Mouse (Mus musculus): ENCODE measurements around the gene Pgc. TPM values are rescaled to one million over a fixed set of nuclear protein-coding genes. Genes with fewer than 3 reads are reported as not detected.

The Pgc gene
- polyA plus RNA-seq, 1 experiment from 2014 or later = not detected

DNA sequence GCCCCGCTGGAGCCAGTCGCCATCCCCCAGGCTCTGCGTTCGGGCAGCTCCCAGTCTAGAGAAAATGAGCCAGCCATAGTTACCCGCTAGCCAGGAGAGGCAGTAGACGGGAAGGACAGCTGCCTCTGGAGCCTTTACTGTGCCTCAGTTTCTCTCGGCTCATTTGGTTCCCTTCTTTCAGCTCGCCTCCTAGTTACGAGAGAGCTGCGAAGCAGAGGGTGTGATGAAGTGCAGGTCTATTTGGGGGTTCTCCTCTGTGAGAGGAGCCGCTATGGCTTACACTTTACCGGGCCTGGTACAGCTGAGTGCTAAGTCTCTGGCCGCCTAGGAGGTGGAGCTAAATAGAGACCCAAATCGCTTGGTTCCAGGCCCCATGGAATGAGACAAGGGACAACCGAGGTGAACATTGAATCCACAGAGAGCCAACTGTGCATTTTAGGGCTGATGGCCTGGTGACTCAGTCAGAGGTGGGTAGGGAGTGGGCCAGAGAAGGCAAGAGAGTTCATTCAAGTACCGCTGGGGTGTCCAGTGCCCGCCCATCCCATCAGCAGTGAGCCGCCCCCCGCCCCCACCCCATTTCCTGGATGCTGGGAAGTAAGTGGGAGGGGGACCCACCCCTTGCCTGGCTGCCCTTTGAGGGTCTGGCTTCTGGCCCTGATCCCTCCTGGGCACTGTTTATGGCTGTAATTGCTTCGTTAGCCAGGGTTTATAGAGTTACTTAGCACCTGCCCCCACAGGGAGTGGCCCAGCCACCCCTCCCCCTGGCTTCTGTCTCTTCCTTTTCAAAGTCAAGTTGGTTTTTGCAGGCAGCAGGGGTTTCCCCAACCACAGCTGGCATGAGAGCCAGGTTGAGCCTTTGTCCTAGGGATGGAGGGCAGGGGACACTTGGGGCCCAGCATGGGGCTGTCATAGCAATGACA is 12.5 kb downstream of the Pgc start:
- Histone ChIP-seq H3K4me2 (ENCODE audit: low read depth, low read length) (peak overlapping the region; percentile 89), H3K4me3 (ENCODE audit: low read depth, low read length) (peak overlapping the region; percentile 44), H3K27me3 (ENCODE audit: control insufficient read depth, insufficient read depth, low read length) (peaks cover 15% of the 10 kb centered on the region; the same call in 1 of the 2 replicates), H3K9me3 (ENCODE audit: control insufficient read depth, low read length) (no peaks in the 10 kb centered on the region), H3K4me1 (ENCODE audit: control insufficient read depth, insufficient read depth, low read length) (peaks cover 14% of the 10 kb centered on the region; the same call in 1 of the 2 replicates), H3K9ac (replicated peaks; ENCODE audit: low read depth, low read length) (no peak overlapping the region), H3K36me3 (ENCODE audit: control insufficient read depth, insufficient read depth, low read length) (no peaks in the 10 kb centered on the region), H3K27ac (ENCODE audit: low read depth, low read length) (no peak overlapping the region)
- WGBS = 3% methylated on average over 20 of the region's 20 CpGs
- no peak for ATAC-seq (ENCODE audit: low read depth)

DNA sequence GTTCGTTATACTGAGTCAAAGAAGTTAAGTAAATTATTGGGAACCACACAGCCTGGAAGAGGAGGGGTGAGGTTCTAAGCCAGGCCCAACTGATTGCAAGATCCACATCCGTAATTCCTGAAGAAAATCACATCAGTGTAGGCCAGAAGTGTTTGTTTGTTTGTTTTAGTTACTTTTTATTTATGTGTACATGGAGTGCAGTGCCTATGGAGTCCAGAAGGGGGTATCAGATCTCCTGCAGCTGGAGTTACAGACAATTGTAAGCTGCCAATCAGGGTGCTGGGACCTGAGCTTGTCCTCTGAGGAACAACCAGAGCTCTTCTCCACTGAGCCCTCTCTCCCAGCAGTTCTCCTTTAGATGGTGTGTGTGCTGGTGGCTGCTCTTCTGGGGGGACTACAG is 13.5 kb downstream of the Pgc start:
- 51% methylated on average over 2 of the region's 2 CpGs for WGBS

DNA sequence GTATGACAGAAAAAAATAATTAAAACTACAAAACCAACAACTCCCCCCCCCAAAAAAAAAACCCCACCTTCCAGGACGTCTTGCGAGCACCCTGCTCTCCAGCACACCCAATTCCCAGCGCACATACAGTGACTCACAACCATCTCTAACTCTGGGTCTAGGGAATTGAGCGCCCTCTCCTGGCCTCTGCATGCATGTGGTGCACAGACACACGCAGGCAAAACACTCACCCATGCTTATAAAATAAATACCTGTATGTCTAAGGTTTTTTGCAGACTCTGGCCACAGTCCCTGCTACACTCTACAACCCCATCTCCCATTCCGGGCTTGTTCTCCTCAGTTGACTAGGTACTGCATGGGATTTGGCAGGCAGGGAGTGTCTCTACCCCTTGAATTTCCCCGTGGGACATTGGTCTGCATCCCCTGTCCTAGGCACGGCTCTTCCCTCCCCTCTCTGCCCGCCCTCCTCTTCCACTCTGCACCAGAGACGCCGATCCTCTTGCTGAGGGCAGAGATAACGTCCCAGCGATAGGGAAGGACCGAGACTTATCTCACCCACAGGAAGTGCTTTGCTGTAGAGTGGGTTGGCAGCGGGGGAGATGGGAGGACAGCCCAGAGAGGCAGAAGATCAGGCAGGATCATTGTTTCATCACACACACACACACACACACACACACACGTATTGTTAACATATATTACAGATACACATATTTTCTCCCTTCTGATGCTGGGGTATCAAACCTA is 16.5 kb downstream of the Pgc start:
- H3K4me3 ChIP-seq (ENCODE audit: low read depth, low read length) = no peak overlapping the region
- no peak for ATAC-seq (ENCODE audit: low read depth)
- no peak overlapping the region for H3K9ac ChIP-seq (replicated peaks; ENCODE audit: low read depth, low read length)
- H3K36me3 ChIP-seq (ENCODE audit: control insufficient read depth, insufficient read depth, low read length) = no peaks in the 10 kb centered on the region
- H3K4me1 ChIP-seq (ENCODE audit: control insufficient read depth, insufficient read depth, low read length) = peaks cover 6% of the 10 kb centered on the region; the same call in 1 of the 2 replicates
- H3K4me2 ChIP-seq (ENCODE audit: low read depth, low read length) = no peak overlapping the region
- 47% methylated on average over 16 of the region's 16 CpGs for WGBS
- no peak overlapping the region for H3K27ac ChIP-seq (ENCODE audit: low read depth, low read length)
- H3K27me3 ChIP-seq (ENCODE audit: control insufficient read depth, insufficient read depth, low read length) = peaks cover 6% of the 10 kb centered on the region; the same call in 1 of the 2 replicates
- no peaks in the 10 kb centered on the region; the same call in 1 of the 2 replicates for H3K9me3 ChIP-seq (ENCODE audit: control insufficient read depth, low read length)

More for the DNA sequence above, 13.5 kb downstream of the Pgc start:
- peaks cover 14% of the 10 kb centered on the region; the same call in 1 of the 2 replicates for H3K4me1 ChIP-seq (ENCODE audit: control insufficient read depth, insufficient read depth, low read length)
- no peaks in the 10 kb centered on the region for H3K36me3 ChIP-seq (ENCODE audit: control insufficient read depth, insufficient read depth, low read length)
- H3K27me3 ChIP-seq (ENCODE audit: control insufficient read depth, insufficient read depth, low read length) = peaks cover 15% of the 10 kb centered on the region; the same call in 1 of the 2 replicates
- no peak overlapping the region for H3K9ac ChIP-seq (replicated peaks; ENCODE audit: low read depth, low read length)
- no peak overlapping the region for H3K4me3 ChIP-seq (ENCODE audit: low read depth, low read length)
- no peak overlapping the region for H3K27ac ChIP-seq (ENCODE audit: low read depth, low read length)
- no peak for ATAC-seq (ENCODE audit: low read depth)
- H3K9me3 ChIP-seq (ENCODE audit: control insufficient read depth, low read length) = no peaks in the 10 kb centered on the region; the same call in 1 of the 2 replicates
- H3K4me2 ChIP-seq (ENCODE audit: low read depth, low read length) = no peak overlapping the region

DNA sequence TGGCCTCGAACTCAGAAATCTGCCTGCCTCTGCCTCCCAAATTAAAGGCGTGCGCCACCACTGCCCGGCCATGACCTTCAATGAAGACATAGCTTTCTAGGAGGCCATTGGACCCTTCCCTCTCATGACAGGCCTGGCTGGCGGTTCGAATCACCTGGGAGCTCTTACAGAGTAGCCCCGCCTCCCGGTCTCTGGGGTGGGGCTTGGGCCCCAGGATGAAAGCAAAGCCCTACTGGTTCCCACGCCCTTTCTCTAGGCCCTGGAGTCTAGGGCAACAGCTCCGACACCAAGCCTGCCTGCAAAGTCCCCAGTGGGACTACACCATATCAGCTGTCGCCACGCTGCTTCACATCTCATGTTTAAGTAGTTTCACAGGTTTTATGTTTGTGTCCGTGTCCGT is 17.4 kb downstream of the Pgc start:
- Histone ChIP-seq H3K9ac (replicated peaks; ENCODE audit: low read depth, low read length) (no peak overlapping the region), H3K9me3 (ENCODE audit: control insufficient read depth, low read length) (no peaks in the 10 kb centered on the region; the same call in 1 of the 2 replicates), H3K27ac (ENCODE audit: low read depth, low read length) (no peak overlapping the region), H3K27me3 (ENCODE audit: control insufficient read depth, insufficient read depth, low read length) (0 out of 2 replicates have a peak, but pooled peaks cover 2% of the 10 kb centered on the region), H3K4me3 (ENCODE audit: low read depth, low read length) (no peak overlapping the region), H3K4me1 (ENCODE audit: control insufficient read depth, insufficient read depth, low read length) (0 out of 2 replicates have a peak, but pooled peaks cover 2% of the 10 kb centered on the region), H3K36me3 (ENCODE audit: control insufficient read depth, insufficient read depth, low read length) (no peaks in the 10 kb centered on the region), H3K4me2 (ENCODE audit: low read depth, low read length) (no peak overlapping the region)
- ATAC-seq (ENCODE audit: low read depth) = no peak
- 92% methylated on average over 14 of the region's 14 CpGs for WGBS

DNA sequence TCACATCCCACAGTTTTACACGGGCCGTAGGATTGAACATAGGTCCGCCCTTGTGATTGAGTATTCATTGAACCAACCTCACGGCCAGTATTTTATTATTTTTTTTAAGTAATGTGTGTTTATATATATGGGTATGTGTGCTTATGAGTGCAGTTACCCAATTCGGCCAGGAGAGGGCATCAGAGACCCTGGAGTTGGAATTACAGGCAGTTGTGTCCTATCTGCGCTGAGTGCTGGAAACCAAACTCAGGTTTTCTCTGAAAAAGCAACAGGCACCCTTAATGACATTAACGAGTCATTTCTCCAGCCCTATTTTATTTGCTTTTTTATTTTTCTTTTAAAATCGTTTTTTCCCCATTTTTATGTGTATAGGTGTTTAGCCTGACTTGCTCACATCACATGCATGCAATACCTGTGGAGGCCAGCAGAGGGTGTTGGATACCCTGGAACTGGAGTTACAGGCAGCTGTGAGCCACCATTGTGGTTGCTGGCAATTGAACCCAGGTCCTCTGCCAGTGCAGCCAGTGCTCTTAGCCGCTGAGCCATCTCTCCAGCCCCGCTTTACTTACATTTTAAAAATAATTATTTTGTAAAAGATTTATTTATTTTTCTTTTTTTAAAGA is 18.2 kb downstream of the Pgc start:
- 90% methylated on average over 10 of the region's 10 CpGs for WGBS

DNA sequence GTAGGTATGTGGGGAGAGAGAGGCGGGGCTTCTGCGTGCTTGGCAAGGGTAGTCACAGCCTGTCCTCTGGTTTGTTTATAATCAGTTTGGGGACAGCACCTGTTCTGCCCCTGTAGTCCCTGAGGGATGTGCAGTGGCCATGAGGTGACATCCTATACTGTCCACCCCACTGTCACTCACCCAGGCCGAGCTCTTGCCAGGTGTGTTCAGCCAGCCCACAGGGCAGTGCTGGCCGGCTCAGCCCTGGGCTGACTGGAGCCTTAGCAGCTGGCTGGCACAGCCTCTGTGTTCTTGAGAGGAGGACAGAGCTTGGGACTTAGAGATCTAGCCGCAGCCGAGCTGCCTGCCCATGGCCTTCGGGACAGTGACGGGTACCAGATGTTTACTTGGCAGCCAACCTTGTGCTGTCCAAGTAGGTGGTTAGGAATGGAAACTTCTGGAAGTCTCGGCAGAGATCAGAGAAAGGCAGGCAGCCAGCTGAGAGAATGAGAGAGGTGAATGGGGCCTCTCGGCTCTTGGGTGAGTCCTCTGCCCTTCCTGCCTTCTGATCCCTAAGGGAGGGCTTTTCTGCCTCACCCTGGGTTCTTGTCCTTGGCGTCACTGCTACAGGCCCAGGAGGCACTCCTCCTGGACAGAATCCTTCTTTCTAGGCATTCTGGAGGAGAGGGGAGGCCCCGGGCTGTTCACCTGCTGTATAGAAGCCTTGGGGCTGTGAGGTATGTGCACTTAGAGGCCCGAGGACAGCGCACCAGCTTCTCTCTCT is 22.3 kb downstream of the Pgc start:
- Histone ChIP-seq H3K9me3 (ENCODE audit: control insufficient read depth, low read length) (no peaks in the 10 kb centered on the region; the same call in 1 of the 2 replicates), H3K4me3 (ENCODE audit: low read depth, low read length) (no peak overlapping the region), H3K27ac (ENCODE audit: low read depth, low read length) (no peak overlapping the region), H3K4me1 (ENCODE audit: control insufficient read depth, insufficient read depth, low read length) (no peaks in the 10 kb centered on the region), H3K9ac (replicated peaks; ENCODE audit: low read depth, low read length) (no peak overlapping the region), H3K36me3 (ENCODE audit: control insufficient read depth, insufficient read depth, low read length) (no peaks in the 10 kb centered on the region), H3K27me3 (ENCODE audit: control insufficient read depth, insufficient read depth, low read length) (no peaks in the 10 kb centered on the region), H3K4me2 (ENCODE audit: low read depth, low read length) (no peak overlapping the region)
- WGBS = 78% methylated on average over 14 of the region's 14 CpGs
- no peak for ATAC-seq (ENCODE audit: low read depth)

More for the DNA sequence above, 18.2 kb downstream of the Pgc start:
- Histone ChIP-seq H3K36me3 (ENCODE audit: control insufficient read depth, insufficient read depth, low read length) (no peaks in the 10 kb centered on the region), H3K9me3 (ENCODE audit: control insufficient read depth, low read length) (no peaks in the 10 kb centered on the region; the same call in 1 of the 2 replicates), H3K27me3 (ENCODE audit: control insufficient read depth, insufficient read depth, low read length) (no peaks in the 10 kb centered on the region), H3K27ac (ENCODE audit: low read depth, low read length) (no peak overlapping the region), H3K4me3 (ENCODE audit: low read depth, low read length) (no peak overlapping the region), H3K4me1 (ENCODE audit: control insufficient read depth, insufficient read depth, low read length) (no peaks in the 10 kb centered on the region), H3K4me2 (ENCODE audit: low read depth, low read length) (no peak overlapping the region), H3K9ac (replicated peaks; ENCODE audit: low read depth, low read length) (no peak overlapping the region)
- ATAC-seq (ENCODE audit: low read depth) = no peak

DNA sequence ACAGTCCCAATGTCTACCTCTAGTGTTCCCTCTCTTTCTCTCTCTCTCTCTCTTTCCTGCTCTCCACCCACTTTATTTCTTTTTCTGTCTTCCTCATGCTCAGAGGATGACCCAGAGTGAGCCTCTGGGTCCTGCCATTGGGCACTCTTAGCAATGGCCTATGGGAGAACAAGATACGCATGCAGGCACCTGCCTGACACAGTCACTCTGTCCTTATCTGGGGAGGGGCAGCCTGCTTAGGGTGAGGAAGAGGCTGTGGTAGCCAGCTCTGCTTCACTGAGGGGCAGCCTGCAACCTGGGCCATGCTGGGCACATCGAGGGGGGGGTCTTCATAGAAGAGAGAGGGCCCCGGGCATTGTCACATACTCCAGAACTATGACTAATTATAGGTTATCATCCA is 23.0 kb downstream of the Pgc start:
- Histone ChIP-seq H3K4me3 (ENCODE audit: low read depth, low read length) (no peak overlapping the region), H3K27ac (ENCODE audit: low read depth, low read length) (no peak overlapping the region), H3K27me3 (ENCODE audit: control insufficient read depth, insufficient read depth, low read length) (no peaks in the 10 kb centered on the region), H3K9me3 (ENCODE audit: control insufficient read depth, low read length) (no peaks in the 10 kb centered on the region; the same call in 1 of the 2 replicates), H3K4me1 (ENCODE audit: control insufficient read depth, insufficient read depth, low read length) (no peaks in the 10 kb centered on the region), H3K9ac (replicated peaks; ENCODE audit: low read depth, low read length) (no peak overlapping the region), H3K36me3 (ENCODE audit: control insufficient read depth, insufficient read depth, low read length) (no peaks in the 10 kb centered on the region), H3K4me2 (ENCODE audit: low read depth, low read length) (no peak overlapping the region)
- ATAC-seq (ENCODE audit: low read depth) = no peak
- WGBS = 90% methylated on average over 3 of the region's 3 CpGs

DNA sequence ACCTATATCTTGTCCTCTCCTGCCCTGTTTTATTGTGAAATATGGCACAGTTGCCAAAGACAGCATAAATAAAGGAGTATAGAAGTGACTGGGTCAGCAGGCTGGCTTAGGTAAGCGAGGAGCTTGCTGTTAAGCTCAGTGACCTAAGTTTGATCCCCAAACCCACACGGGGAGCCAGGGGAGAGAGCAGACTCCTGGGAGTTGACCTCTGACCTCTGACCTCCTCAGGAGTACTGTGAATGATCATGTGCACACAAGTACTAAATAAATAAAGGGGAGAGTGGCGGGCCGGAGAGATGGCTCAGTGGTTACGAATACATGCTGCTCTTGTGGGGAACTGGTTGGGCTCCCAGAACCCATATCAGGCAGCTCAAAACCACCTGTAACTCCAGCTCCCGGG is 23.5 kb downstream of the Pgc start:
- ATAC-seq (ENCODE audit: low read depth) = no peak
- Histone ChIP-seq H3K27me3 (ENCODE audit: control insufficient read depth, insufficient read depth, low read length) (no peaks in the 10 kb centered on the region), H3K4me3 (ENCODE audit: low read depth, low read length) (no peak overlapping the region), H3K27ac (ENCODE audit: low read depth, low read length) (no peak overlapping the region), H3K36me3 (ENCODE audit: control insufficient read depth, insufficient read depth, low read length) (no peaks in the 10 kb centered on the region), H3K4me2 (ENCODE audit: low read depth, low read length) (no peak overlapping the region), H3K9me3 (ENCODE audit: control insufficient read depth, low read length) (no peaks in the 10 kb centered on the region), H3K9ac (replicated peaks; ENCODE audit: low read depth, low read length) (no peak overlapping the region), H3K4me1 (ENCODE audit: control insufficient read depth, insufficient read depth, low read length) (no peaks in the 10 kb centered on the region)
- 56% methylated on average over 6 of the region's 6 CpGs for WGBS

All from neural tube, embryonic 14.5 days (tissue).